Mouse (Mus musculus): ENCODE measurements around the gene Dcps. TPM values are rescaled to one million over a fixed set of nuclear protein-coding genes. Genes with fewer than 3 reads are reported as not detected.
A peak's percentile ranks its signal among the peaks of the same experiment; 100 is the strongest.

Gene Dcps
- total RNA-seq (2021): 10 to 100 TPM; 20.5 to 21.7 TPM
- long read RNA-seq, experiment 1, transcript Dcps-201 (6 exons, 1,274 nt): major isoform, 19 of 23 reads
- long read RNA-seq, experiment 1, partial matches to known transcripts: 1 of 23 reads
- long read RNA-seq, experiment 1, other reads (novel, unspliced or antisense): 3 of 23 reads
- long read RNA-seq, experiment 2, transcript Dcps-201 (6 exons, 1,274 nt): major isoform, 24 of 29 reads
- long read RNA-seq, experiment 2, partial matches to known transcripts: 1 of 29 reads
- long read RNA-seq, experiment 2, other reads (novel, unspliced or antisense): 4 of 29 reads

DNA sequence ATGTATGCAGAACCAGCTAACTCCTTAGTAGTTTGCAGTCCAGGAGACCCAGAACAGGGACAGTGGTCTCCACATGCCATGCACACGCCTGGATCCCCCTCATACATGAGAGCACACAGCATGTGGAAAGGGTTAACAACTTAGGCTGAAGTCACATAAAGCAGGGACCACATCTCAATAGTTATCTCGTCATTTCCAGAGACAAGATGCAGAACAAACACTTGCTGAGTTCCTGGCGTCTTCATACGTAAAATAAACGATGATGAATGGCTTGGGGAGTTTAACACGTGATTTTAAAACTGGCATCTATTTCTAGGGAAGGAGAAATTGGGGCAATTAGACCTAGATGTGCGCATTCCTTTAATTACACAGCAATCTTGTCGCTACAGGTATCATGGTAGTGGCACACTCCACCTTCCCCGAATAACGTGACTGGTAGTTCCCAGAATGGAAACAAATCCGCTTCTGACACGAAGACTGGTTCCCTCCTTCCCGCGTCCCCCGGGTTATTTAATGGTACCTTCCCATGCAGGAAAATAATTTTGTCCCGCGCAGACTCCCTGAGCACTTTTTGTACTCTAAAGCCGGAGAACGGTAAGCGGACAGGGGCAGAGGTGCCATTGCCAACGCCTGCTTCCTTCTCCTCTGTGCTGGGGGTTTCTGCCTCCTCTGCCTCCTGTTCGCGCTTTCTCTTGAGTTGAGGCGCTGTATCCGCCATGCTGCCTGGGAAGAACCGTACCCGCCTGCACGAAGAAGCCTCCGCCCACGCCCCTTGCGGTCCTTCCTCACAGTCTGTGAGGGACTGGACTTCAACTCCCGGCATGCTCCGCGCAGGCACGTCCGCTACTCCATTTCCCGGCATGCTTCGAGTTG is at the start of gene Dcps:
Gene Dcps (minus strand): TSS at position 811 of the 873 bp plus-strand sequence.
- DNase-seq (ENCODE audit: low spot score in 2 of 2): peak; percentile 93 to 98
- H3K27ac ChIP-seq: peak within 1 kb of the TSS; percentile 97
- peak within 1 kb of the TSS; percentile 81 for H3K4me3 ChIP-seq
- 0 out of 2 replicates have a peak, but pooled peaks have one; percentile 20 for TF ChIP-seq CTCF (conservative IDR thresholded peaks at IDR 0.05)

- Histone ChIP-seq H3K27ac (no peak overlapping the region), H3K4me3 (no peak overlapping the region)
- TF ChIP-seq CTCF (conservative IDR thresholded peaks at IDR 0.05): no peak
- DNase-seq (ENCODE audit: low spot score in 2 of 2): no peak
These were observed 47.6 kb upstream of the Dcps start for GRCm38 (mm10) chr9:35223466-35223865.

- TF ChIP-seq CTCF (conservative IDR thresholded peaks at IDR 0.05): no peak
- Histone ChIP-seq H3K27ac (no peak overlapping the region), H3K4me3 (no peak overlapping the region)
- no peak for DNase-seq (ENCODE audit: low spot score in 2 of 2)
These were observed 42.1 kb upstream of the Dcps start for GRCm38 (mm10) chr9:35217963-35218362.

GRCm38 (mm10) chr9:35211573-35212511 is 36.0 kb upstream of the Dcps start:
- no peak for DNase-seq (ENCODE audit: low spot score in 2 of 2)
- TF ChIP-seq CTCF (conservative IDR thresholded peaks at IDR 0.05): no peak
- Histone ChIP-seq H3K4me3 (peak overlapping the region; percentile 99), H3K27ac (peak overlapping the region; percentile 97)

DNA sequence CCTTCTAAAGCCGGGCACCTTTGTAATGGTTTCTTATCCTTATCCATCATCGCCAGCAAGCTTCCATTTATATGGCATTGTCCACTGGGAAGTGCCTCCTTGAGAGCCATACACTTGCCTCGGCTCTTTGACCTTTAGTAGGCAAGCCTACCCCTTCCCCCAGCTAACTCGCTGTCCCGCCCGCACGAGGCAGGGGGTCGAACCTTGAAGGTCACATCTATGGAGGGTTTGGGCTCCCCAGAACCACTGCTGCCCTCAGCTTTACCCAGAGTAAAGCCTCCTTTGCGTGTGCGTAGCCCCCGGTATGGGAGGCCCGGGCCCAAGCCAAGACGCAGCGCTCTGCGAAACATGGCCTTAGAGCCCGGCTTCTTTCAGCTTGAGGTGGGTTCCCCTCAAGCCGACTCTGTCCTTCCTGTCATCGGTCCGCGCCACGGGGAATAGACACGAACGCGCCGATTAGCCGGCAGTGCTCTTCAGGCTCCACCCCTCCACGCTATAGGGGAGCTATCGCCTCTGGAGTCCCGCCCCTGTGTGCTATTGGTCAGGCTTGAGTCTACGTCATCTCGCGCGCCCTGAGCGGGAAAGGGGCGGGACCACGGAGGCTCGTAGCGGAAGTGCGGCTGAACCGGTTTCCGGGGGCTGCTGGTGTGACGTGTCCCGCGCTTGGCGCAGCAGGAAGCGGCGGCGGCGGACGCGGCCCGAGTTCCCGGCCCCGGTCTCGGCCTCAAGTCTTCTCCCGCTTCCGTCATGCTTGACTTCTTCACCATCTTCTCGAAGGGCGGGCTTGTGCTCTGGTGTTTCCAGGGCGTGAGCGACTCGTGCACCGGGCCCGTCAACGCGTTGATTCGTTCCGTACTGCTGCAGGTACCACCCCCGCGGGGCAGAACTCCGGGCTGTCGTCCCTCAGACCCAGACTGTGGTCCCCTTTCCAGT is 34.9 kb upstream of the Dcps start, which contains the start of gene Foxred1:
Gene Foxred1 (minus strand): TSS at position 514 of the 933 bp plus-strand sequence.
- peak within 1 kb of the TSS; percentile 99 for H3K4me3 ChIP-seq
- no peak for TF ChIP-seq CTCF (conservative IDR thresholded peaks at IDR 0.05)

DNA sequence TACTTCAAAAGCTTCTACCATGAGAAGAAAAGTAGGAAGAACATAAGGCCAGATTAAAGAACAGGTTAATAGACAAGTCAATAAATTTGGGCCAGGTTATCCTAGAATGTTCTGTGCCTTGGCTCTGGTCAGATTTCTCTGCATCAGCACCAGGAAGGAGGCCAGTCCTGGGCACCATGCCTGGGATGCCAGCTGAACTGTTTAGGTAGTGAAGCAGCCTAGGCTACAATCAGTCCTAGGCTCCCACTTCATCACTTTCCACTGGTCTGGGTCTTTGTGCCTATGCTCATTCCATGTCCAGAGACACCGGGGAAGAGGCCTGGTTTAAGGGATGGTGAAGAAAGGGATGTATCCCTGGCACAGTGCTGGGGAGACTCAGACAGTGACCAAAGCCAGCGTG is 28.6 kb upstream of the Dcps start:
- no peak for TF ChIP-seq CTCF (conservative IDR thresholded peaks at IDR 0.05)
- Histone ChIP-seq H3K4me3 (no peak overlapping the region), H3K27ac (no peak overlapping the region)
- no peak for DNase-seq (ENCODE audit: low spot score in 2 of 2)

More for the DNA sequence above, 34.9 kb upstream of the Dcps start, which contains the start of gene Foxred1:
- DNase-seq (ENCODE audit: low spot score in 2 of 2): peak; percentile 99
- peak within 1 kb of the TSS; percentile 97 for H3K27ac ChIP-seq

DNA sequence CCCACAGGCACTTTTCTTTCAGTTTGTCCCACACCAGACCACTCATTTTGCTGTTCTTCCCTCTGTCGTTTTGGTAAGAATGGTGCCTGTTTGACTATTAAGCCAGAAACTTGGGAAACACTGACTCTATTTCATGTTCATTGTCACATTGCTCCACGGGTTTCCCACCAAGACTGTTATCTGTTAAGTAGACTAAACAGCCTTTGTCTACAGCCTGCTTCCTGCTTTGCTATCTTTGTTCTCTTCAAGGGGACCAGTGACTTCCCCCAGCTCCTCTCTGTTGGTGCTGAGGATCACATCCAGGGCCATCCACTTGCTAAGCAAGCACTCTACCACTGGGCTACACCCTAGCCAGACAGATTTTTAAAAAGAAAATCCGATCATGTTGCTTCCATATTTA is 27.7 kb upstream of the Dcps start:
- Histone ChIP-seq H3K27ac (no peak overlapping the region), H3K4me3 (no peak overlapping the region)
- no peak for DNase-seq (ENCODE audit: low spot score in 2 of 2)
- TF ChIP-seq CTCF (conservative IDR thresholded peaks at IDR 0.05): no peak

DNA sequence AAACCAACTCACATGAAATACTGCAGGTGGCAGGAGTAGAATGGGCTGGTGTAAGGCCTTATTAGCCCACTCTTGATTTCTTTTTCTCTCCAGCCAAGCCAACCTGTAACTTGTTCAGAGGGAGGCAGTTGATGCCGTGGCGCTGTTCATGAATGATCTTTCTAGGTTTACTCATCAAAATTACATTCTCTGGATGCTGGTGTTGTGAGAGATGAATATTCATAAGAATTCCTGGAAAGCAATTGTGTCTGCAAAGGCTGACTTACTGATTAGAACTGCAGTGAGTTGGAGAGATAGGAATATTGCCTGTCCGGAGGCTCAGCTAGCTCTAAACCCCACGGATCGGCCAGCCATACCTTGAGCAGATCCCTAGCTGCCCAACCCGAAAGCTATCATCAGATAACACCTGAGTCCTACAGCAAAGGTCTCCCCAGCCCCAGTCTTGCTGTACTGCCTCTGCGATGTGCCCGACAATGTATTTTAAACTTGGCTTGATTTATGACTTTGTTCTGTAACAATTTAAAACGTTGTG is 24.7 kb upstream of the Dcps start:
- H3K4me3 ChIP-seq: peak overlapping the region; percentile 73
- no peak for DNase-seq (ENCODE audit: low spot score in 2 of 2)
- H3K27ac ChIP-seq: peak overlapping the region; percentile 60; the same call in 1 of the 2 replicates
- TF ChIP-seq CTCF (conservative IDR thresholded peaks at IDR 0.05): no peak

DNA sequence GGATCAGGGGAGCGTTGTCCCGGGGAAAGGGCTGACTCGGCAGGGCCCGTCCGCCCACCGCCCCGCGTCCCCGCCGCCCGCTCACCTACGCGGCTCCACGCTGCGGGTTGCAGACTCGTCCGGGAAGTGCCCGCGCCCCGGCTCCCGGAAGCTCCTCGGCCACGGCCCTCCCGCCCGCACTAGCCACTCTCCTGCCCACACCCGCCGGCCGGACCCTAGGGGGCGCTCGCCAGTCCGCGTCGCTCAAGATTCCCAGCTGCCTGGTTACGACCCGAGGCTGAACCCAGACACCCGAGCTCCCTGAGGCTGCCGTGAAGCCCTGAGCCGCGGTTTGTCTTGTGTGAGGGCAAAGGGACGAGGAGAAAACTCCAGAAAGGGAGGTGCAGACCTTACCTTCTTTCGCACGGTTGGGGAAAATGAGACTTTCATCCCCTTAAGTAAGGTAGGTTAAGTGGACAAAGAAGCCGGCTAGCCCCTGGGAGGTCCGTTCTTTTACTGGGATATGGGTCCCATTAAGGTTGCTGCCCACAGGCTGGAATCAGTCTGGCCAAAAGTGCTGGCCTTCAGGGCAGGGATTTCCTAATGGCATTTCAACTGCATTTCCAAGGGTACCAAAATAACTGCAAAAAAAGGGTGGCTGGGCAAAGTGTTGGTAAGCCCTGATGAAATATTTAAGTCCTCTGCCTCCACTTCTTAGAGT is 24.1 kb upstream of the Dcps start, which contains the start of the genes Srpr and Tirap:
Gene Srpr (plus strand): TSS at position 404 of the 700 bp plus-strand sequence.
Gene Tirap (minus strand): TSS at position 520 of the 700 bp plus-strand sequence.
- peak within 1 kb of the TSS; percentile 67 for H3K27ac ChIP-seq
- DNase-seq (ENCODE audit: low spot score in 2 of 2): peak; percentile 73 to 82
- TF ChIP-seq CTCF (conservative IDR thresholded peaks at IDR 0.05): peak; percentile 91
- peak within 1 kb of the TSS; percentile 73 for H3K4me3 ChIP-seq

Data from layer of hippocampus, adult 2 months (tissue).